Mouse (Mus musculus): ENCODE data around the gene Hacd1. TPM values are rescaled to one million over a fixed set of nuclear protein-coding genes. Genes with fewer than 3 reads are reported as not detected.

Hacd1 gene
- polyA plus RNA-seq, 1 experiment from 2014 or later: 56.6 TPM

GRCm38 (mm10) chr2:13938118-13938517, 117.8 kb downstream of the Hacd1 start:
- no peaks in the 10 kb centered on the region for H3K36me3 ChIP-seq
- H3K9me3 ChIP-seq: no peaks in the 10 kb centered on the region
- no peak overlapping the region for H3K9ac ChIP-seq (replicated peaks)
- no peak overlapping the region for H3K27ac ChIP-seq
- H3K27me3 ChIP-seq: no peaks in the 10 kb centered on the region
- H3K4me3 ChIP-seq (replicated peaks): no peak overlapping the region
- H3K4me1 ChIP-seq (replicated peaks): no peaks in the 10 kb centered on the region
- no peak for ATAC-seq
- 60% methylated on average over 2 of the region's 2 CpGs for WGBS
- H3K4me2 ChIP-seq (replicated peaks): no peak overlapping the region

DNA sequence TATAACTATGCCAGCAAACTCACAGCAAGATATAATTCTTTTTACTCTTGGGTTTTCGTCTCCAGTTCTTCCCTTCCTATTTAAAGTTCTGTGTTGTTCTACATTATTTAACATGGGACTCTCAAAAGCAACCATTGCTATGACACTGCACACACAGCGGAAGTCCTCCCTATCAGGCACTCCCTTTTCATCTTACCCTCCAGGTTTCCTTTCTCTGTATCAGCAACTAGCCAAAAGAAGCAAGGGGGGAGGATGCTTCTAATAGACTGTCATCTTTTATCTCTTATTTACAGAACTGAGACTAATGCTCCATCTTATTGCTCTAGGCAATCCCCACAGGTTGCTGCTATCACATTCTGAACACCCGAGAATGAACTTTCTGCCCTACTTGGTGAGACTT, 120.6 kb downstream of the Hacd1 start:
- no peak overlapping the region for H3K4me3 ChIP-seq (replicated peaks)
- no peaks in the 10 kb centered on the region for H3K36me3 ChIP-seq
- no peak overlapping the region for H3K9ac ChIP-seq (replicated peaks)
- no peaks in the 10 kb centered on the region for H3K27me3 ChIP-seq
- no peaks in the 10 kb centered on the region for H3K9me3 ChIP-seq
- no peak overlapping the region for H3K27ac ChIP-seq
- ATAC-seq: no peak
- 64% methylated on average over 3 of the region's 3 CpGs for WGBS
- H3K4me1 ChIP-seq (replicated peaks): no peaks in the 10 kb centered on the region
- H3K4me2 ChIP-seq (replicated peaks): no peak overlapping the region

DNA sequence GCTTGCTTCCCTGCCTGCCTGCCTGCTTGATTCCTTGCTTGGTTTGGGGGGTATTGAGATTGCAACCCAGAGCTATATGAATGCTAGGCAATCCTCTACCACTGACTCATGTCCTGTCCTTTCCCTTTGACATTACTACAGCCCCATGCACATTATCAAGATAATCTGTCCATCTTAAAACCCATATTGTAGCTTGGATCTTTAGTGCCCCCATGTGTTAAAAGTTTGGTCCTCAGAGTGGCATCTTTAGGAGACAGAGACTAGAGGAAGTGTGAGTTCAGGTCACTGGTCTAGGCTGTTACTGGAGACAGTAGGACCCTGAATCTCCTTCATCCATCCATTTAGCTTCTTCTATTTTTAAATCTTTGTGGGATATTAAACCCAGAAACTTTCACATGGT, 123.7 kb downstream of the Hacd1 start:
- no peaks in the 10 kb centered on the region for H3K27me3 ChIP-seq
- H3K36me3 ChIP-seq: no peaks in the 10 kb centered on the region
- no peak overlapping the region for H3K9ac ChIP-seq (replicated peaks)
- no peaks in the 10 kb centered on the region for H3K4me1 ChIP-seq (replicated peaks)
- no peak overlapping the region for H3K4me3 ChIP-seq (replicated peaks)
- no peak for ATAC-seq
- no peaks in the 10 kb centered on the region for H3K9me3 ChIP-seq
- H3K4me2 ChIP-seq (replicated peaks): no peak overlapping the region
- no peak overlapping the region for H3K27ac ChIP-seq

GRCm38 (mm10) chr2:13930724-13931123, 125.2 kb downstream of the Hacd1 start:
- ATAC-seq: no peak
- H3K4me3 ChIP-seq (replicated peaks): no peak overlapping the region
- WGBS: 83% methylated on average over 1 of the region's 1 CpGs
- H3K36me3 ChIP-seq: no peaks in the 10 kb centered on the region
- no peaks in the 10 kb centered on the region for H3K4me1 ChIP-seq (replicated peaks)
- no peaks in the 10 kb centered on the region for H3K27me3 ChIP-seq
- no peak overlapping the region for H3K27ac ChIP-seq
- no peak overlapping the region for H3K4me2 ChIP-seq (replicated peaks)
- H3K9ac ChIP-seq (replicated peaks): no peak overlapping the region
- no peaks in the 10 kb centered on the region for H3K9me3 ChIP-seq

DNA sequence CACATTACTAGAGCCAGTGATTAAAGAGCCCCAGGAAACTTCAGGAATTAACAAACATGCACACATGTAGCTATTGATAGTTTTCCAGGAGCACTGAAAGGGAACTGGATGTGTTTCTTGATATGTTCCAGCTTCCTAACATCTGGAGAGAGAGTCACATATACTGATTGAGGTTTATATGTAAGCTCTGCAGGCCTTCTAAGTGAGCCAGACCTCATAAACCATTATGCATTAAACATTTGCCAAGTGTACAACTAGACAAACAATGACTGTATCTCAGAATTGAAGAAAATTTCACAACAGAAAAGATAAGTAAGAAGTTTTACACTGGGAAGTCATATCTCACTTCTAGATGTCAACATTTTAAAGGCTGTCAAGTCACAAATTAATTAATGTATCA, 167.4 kb downstream of the Hacd1 start:
- Histone ChIP-seq H3K4me2 (replicated peaks) (no peak overlapping the region), H3K9ac (replicated peaks) (no peak overlapping the region)
- ATAC-seq: no peak

DNA sequence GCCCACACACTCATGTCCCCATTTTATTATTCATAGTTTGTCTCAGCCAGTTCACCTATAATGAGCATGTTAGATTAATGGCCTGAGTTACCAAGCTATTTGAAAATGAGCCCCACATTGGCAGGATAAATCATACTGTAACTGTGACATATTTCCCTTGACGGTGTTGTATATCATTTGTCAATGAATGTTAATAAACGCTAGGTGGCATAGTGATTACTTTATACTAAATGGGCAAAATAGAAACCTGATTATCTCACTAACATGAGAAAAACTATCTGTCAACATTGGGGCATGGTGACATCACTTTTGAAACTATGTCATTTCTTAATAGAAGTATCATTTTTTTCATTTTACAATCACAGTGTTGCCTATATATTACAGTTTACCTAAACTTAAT, 198.5 kb downstream of the Hacd1 start:
- Histone ChIP-seq H3K4me1 (replicated peaks) (no peaks in the 10 kb centered on the region), H3K9me3 (no peaks in the 10 kb centered on the region), H3K9ac (replicated peaks) (no peak overlapping the region), H3K27me3 (no peaks in the 10 kb centered on the region), H3K36me3 (no peaks in the 10 kb centered on the region), H3K4me3 (replicated peaks) (no peak overlapping the region), H3K4me2 (replicated peaks) (no peak overlapping the region), H3K27ac (no peak overlapping the region)
- 75% methylated on average over 2 of the region's 2 CpGs for WGBS
- ATAC-seq: no peak

More for the DNA sequence above, 167.4 kb downstream of the Hacd1 start:
- no peaks in the 10 kb centered on the region for H3K9me3 ChIP-seq
- no peak overlapping the region for H3K27ac ChIP-seq
- H3K4me1 ChIP-seq (replicated peaks): no peaks in the 10 kb centered on the region
- H3K27me3 ChIP-seq: no peaks in the 10 kb centered on the region
- no peak overlapping the region for H3K4me3 ChIP-seq (replicated peaks)
- H3K36me3 ChIP-seq: no peaks in the 10 kb centered on the region

GRCm38 (mm10) chr2:13855510-13855909, 200.4 kb downstream of the Hacd1 start:
- no peaks in the 10 kb centered on the region for H3K4me1 ChIP-seq (replicated peaks)
- H3K9ac ChIP-seq (replicated peaks): no peak overlapping the region
- H3K4me3 ChIP-seq (replicated peaks): no peak overlapping the region
- H3K36me3 ChIP-seq: no peaks in the 10 kb centered on the region
- H3K9me3 ChIP-seq: no peaks in the 10 kb centered on the region
- H3K27ac ChIP-seq: no peak overlapping the region
- ATAC-seq: no peak
- H3K27me3 ChIP-seq: no peaks in the 10 kb centered on the region
- WGBS: 68% methylated on average over 3 of the region's 3 CpGs
- H3K4me2 ChIP-seq (replicated peaks): no peak overlapping the region

DNA sequence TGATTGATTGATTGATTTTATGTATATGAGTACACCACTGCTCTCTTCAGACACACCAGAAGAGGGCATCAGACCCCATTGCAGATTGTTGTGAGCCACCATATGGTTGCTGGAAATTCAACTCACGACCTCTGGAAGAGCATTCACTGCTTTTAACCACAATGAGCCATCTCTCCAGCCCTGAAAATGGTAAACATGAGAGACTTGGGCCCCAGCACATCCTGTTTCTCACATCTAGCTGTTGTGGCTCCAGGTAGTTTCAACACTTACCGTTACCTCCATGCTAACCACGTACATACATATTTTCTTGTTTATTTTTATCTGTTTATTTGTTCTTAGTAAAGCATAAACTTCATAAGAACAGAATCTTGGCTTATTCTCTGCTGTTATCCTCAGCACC, 219.6 kb downstream of the Hacd1 start:
- no peak overlapping the region for H3K9ac ChIP-seq (replicated peaks)
- no peak overlapping the region for H3K4me2 ChIP-seq (replicated peaks)
- WGBS: 80% methylated on average over 3 of the region's 3 CpGs
- H3K27ac ChIP-seq: no peak overlapping the region
- H3K4me3 ChIP-seq (replicated peaks): no peak overlapping the region
- ATAC-seq: no peak
- H3K27me3 ChIP-seq: no peaks in the 10 kb centered on the region
- H3K4me1 ChIP-seq (replicated peaks): no peaks in the 10 kb centered on the region
- no peaks in the 10 kb centered on the region for H3K9me3 ChIP-seq
- no peaks in the 10 kb centered on the region for H3K36me3 ChIP-seq

GRCm38 (mm10) chr2:13834989-13835388, 220.9 kb downstream of the Hacd1 start:
- no peak for ATAC-seq
- Histone ChIP-seq H3K4me1 (replicated peaks) (no peaks in the 10 kb centered on the region), H3K36me3 (no peaks in the 10 kb centered on the region), H3K9ac (replicated peaks) (no peak overlapping the region), H3K4me3 (replicated peaks) (no peak overlapping the region), H3K9me3 (no peaks in the 10 kb centered on the region), H3K27me3 (no peaks in the 10 kb centered on the region), H3K27ac (no peak overlapping the region), H3K4me2 (replicated peaks) (no peak overlapping the region)
- WGBS: 53% methylated on average over 1 of the region's 1 CpGs

GRCm38 (mm10) chr2:13816645-13817044, 239.3 kb downstream of the Hacd1 start:
- 89% methylated on average over 2 of the region's 2 CpGs for WGBS
- no peaks in the 10 kb centered on the region for H3K27me3 ChIP-seq
- no peaks in the 10 kb centered on the region for H3K4me1 ChIP-seq (replicated peaks)
- H3K9ac ChIP-seq (replicated peaks): no peak overlapping the region
- H3K4me3 ChIP-seq (replicated peaks): no peak overlapping the region
- H3K4me2 ChIP-seq (replicated peaks): no peak overlapping the region
- no peak for ATAC-seq
- no peaks in the 10 kb centered on the region for H3K36me3 ChIP-seq
- no peaks in the 10 kb centered on the region for H3K9me3 ChIP-seq
- no peak overlapping the region for H3K27ac ChIP-seq

DNA sequence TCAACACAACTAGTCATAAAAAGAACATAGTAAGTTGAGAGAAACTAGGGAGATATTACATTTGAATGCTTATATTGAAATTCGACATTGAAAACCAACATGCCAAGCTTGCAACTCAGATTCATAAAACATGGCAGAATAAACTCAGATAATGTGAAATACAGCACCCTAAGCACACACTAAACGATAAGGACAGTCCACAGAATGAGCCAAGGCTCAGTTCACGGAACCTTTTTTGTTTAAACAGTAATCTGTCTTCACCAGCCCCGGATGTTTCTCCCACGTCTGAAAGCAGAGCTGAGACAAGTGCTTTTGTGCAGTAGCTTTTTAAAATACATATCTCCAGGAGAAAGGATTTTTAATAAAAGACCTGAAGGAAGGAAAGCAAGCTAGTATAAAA, 247.3 kb downstream of the Hacd1 start:
- no peak overlapping the region for H3K27ac ChIP-seq
- ATAC-seq: no peak
- no peak overlapping the region for H3K4me2 ChIP-seq (replicated peaks)
- no peak overlapping the region for H3K4me3 ChIP-seq (replicated peaks)
- 81% methylated on average over 5 of the region's 5 CpGs for WGBS
- no peaks in the 10 kb centered on the region for H3K9me3 ChIP-seq
- H3K9ac ChIP-seq (replicated peaks): no peak overlapping the region
- H3K27me3 ChIP-seq: no peaks in the 10 kb centered on the region
- H3K36me3 ChIP-seq: no peaks in the 10 kb centered on the region
- no peaks in the 10 kb centered on the region for H3K4me1 ChIP-seq (replicated peaks)

- ATAC-seq: no peak
- H3K4me1 ChIP-seq (replicated peaks): no peaks in the 10 kb centered on the region
These were observed 247.9 kb downstream of the Hacd1 start for GRCm38 (mm10) chr2:13808008-13808407.

GRCm38 (mm10) chr2:13806120-13806519, 249.8 kb downstream of the Hacd1 start:
- Histone ChIP-seq H3K9ac (replicated peaks) (no peak overlapping the region), H3K36me3 (no peaks in the 10 kb centered on the region), H3K4me3 (replicated peaks) (no peak overlapping the region), H3K27ac (no peak overlapping the region), H3K27me3 (no peaks in the 10 kb centered on the region), H3K4me1 (replicated peaks) (no peaks in the 10 kb centered on the region), H3K4me2 (replicated peaks) (no peak overlapping the region), H3K9me3 (no peaks in the 10 kb centered on the region)
- ATAC-seq: no peak
- 93% methylated on average over 3 of the region's 3 CpGs for WGBS

More at GRCm38 (mm10) chr2:13808008-13808407, 247.9 kb downstream of the Hacd1 start:
- H3K36me3 ChIP-seq: no peaks in the 10 kb centered on the region
- no peak overlapping the region for H3K4me2 ChIP-seq (replicated peaks)
- H3K9ac ChIP-seq (replicated peaks): no peak overlapping the region
- no peaks in the 10 kb centered on the region for H3K9me3 ChIP-seq
- no peaks in the 10 kb centered on the region for H3K27me3 ChIP-seq
- WGBS: 72% methylated on average over 4 of the region's 4 CpGs
- no peak overlapping the region for H3K27ac ChIP-seq
- H3K4me3 ChIP-seq (replicated peaks): no peak overlapping the region

All from midbrain, embryonic 13.5 days (tissue).